Mouse (Mus musculus) neural tube, embryonic 11.5 days (tissue): ENCODE results near the gene Calml3. TPM values are rescaled to one million over a fixed set of nuclear protein-coding genes. Genes with fewer than 3 reads are reported as not detected.

Source experiments
- ATAC-seq: fragments of 200-750 bp; cut with Nextera tagmentation; 2 replicates; pipeline ENCODE4 v1.8.0; 2017; ENCODE audit warnings: moderate number of reproducible peaks, mild to moderate bottlenecking, moderate TSS enrichment, moderate library complexity; ENCODE audit not compliant: insufficient read depth, low FRiP score, low TSS enrichment
- DNase-seq: peaks from one replicate; pipeline ENCODE4 v3.0.0-alpha.2; 2015; ENCODE audit warnings: low spot score
- H3K27ac ChIP-seq: fragments of 300-500 bp; sonication (generic); 2 replicates; pipeline ENCODE4 v1.5.1; 2014; ENCODE audit warnings: low read depth, mild to moderate bottlenecking, low read length
- H3K27me3 ChIP-seq: fragments of 300-500 bp; sonication (generic); 2 replicates; pipeline ENCODE4 v1.6.1; 2014; ENCODE audit warnings: mild to moderate bottlenecking, low read length, mixed read lengths; ENCODE audit not compliant: control insufficient read depth, insufficient read depth
- H3K36me3 ChIP-seq: fragments of 300-500 bp; sonication (generic); 2 replicates; pipeline ENCODE4 v1.6.1; 2014; ENCODE audit warnings: mild to moderate bottlenecking, low read length, moderate library complexity, mixed read lengths; ENCODE audit not compliant: control insufficient read depth, insufficient read depth
- H3K4me1 ChIP-seq: fragments of 300-500 bp; sonication (generic); 2 replicates; pipeline ENCODE4 v1.6.1; 2014; ENCODE audit warnings: low read length, mixed read lengths; ENCODE audit not compliant: control insufficient read depth, insufficient read depth
- H3K4me2 ChIP-seq: fragments of 300-500 bp; sonication (generic); 2 replicates; pipeline ENCODE4 v1.6.1; 2014; ENCODE audit warnings: low read depth, mild to moderate bottlenecking, moderate library complexity
- H3K4me3 ChIP-seq: fragments of 300-500 bp; sonication (generic); 2 replicates; pipeline ENCODE4 v1.5.1; 2014; ENCODE audit warnings: low read depth, low read length
- H3K9ac ChIP-seq: fragments of 300-500 bp; sonication (generic); 2 replicates; pipeline ENCODE4 v1.6.1; 2014; ENCODE audit warnings: mild to moderate bottlenecking, low read length
- H3K9me3 ChIP-seq: fragments of 300-500 bp; sonication (generic); 2 replicates; pipeline ENCODE4 v1.6.1; 2016; ENCODE audit warnings: low read length; ENCODE audit not compliant: control insufficient read depth
- WGBS: fragments of 180-500 bp; shearing (Covaris S2); extraction: QIAGEN DNeasy Blood & Tissue Kit; methylation state at CpG from one replicate; pipeline ENCODE4 v1.1.7; 2014; 5-methylcytosine and 5-hydroxymethylcytosine counted together
- polyA plus RNA-seq: library from polyadenylated mRNA; unstranded; fragments of >200 nt; fragmentation: Nextera tagmentation; extraction: Ambion mirVana; gene quantifications from 2 replicates; pipeline ENCODE4 v1.2.1, GENCODE M21; 2014

The Calml3 gene
- polyA plus RNA-seq, 1 experiment from 2014 or later: not detected

DNA sequence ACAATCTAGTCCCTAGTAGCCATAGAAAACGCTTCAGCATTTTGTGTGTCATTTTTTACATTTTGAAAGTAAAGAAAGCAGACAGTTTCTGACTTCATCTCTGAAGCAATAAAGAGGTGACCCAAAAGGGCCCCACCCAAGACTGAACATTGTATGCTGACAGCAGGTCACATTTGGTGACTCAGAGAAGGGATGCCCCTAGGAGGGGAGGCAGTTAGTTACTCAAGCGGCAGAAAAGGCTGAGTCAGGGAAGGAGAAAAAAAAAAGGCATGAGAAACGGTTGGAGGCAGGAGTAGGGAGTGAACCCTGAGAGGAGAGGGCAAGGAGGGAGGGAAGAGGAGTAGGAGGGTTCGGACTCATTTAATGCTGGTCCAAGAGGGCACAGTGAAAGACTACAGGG lies 18.0 kb upstream of the Calml3 start:
- 69% methylated on average over 4 of the region's 4 CpGs for WGBS
- H3K36me3 ChIP-seq: no peaks in the 10 kb centered on the region

GRCm38 (mm10) chr13:3818740-3819076 lies 14.6 kb upstream of the Calml3 start:
- no peaks in the 10 kb centered on the region for H3K9me3 ChIP-seq
- no peak overlapping the region for H3K4me2 ChIP-seq
- no peaks in the 10 kb centered on the region for H3K36me3 ChIP-seq
- H3K4me1 ChIP-seq: no peaks in the 10 kb centered on the region
- no peak for DNase-seq
- no peak overlapping the region for H3K27ac ChIP-seq
- no peak overlapping the region for H3K4me3 ChIP-seq
- WGBS: 92% methylated on average over 2 of the region's 2 CpGs
- H3K9ac ChIP-seq: no peak overlapping the region
- no peak for ATAC-seq
- no peaks in the 10 kb centered on the region for H3K27me3 ChIP-seq

More for the DNA sequence above, 18.0 kb upstream of the Calml3 start:
- DNase-seq (no peak), ATAC-seq (no peak)
- Histone ChIP-seq H3K27me3 (no peaks in the 10 kb centered on the region), H3K9ac (no peak overlapping the region), H3K27ac (no peak overlapping the region), H3K4me2 (no peak overlapping the region), H3K4me1 (no peaks in the 10 kb centered on the region), H3K9me3 (no peaks in the 10 kb centered on the region), H3K4me3 (no peak overlapping the region)

- no peak for ATAC-seq
- Histone ChIP-seq H3K27ac (no peak overlapping the region), H3K36me3 (no peaks in the 10 kb centered on the region), H3K4me1 (no peaks in the 10 kb centered on the region), H3K27me3 (no peaks in the 10 kb centered on the region), H3K4me3 (no peak overlapping the region), H3K9me3 (no peaks in the 10 kb centered on the region), H3K4me2 (no peak overlapping the region), H3K9ac (no peak overlapping the region)
- DNase-seq: no peak
- 82% methylated on average over 5 of the region's 5 CpGs for WGBS
Measured at GRCm38 (mm10) chr13:3818012-3818739, 14.1 kb upstream of the Calml3 start.

DNA sequence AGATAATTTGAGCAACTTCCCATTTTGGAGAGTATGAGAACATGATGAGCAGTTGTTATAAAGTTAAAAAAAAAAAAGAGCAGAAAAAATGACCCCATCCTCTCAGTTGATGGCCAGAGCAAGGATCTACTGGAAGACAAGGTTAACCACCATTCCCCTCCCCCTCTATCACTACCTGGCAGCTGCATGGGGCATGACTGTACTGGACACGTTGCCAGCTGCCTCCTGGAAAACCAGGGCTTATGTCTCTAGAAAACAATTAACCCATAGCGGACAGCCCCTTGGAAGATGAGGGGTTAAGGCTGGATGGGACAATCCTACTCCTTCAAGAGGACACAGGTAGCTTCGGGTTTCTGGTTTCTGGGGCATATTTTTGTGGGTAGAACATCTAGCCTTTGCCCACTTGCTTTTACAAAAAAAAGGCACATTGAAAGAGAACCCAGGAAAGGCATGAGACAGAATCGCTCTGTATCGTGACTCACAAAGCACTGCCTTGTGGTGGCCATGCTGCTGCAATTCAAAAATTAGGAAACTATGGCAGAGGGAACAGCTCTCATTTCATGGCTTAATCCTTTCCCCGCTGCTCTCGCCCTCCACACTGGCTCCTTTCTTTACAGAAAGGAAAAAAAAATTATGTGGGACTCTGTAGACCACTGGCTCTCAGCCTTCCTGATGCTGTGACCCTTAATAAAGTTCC lies 3.2 kb upstream of the Calml3 start:
- Histone ChIP-seq H3K4me2 (no peak overlapping the region), H3K4me3 (no peak overlapping the region), H3K9ac (no peak overlapping the region), H3K36me3 (no peaks in the 10 kb centered on the region), H3K27ac (no peak overlapping the region), H3K27me3 (no peaks in the 10 kb centered on the region), H3K4me1 (no peaks in the 10 kb centered on the region), H3K9me3 (no peaks in the 10 kb centered on the region)
- ATAC-seq (no peak), DNase-seq (no peak)
- 85% methylated on average over 7 of the region's 7 CpGs for WGBS

DNA sequence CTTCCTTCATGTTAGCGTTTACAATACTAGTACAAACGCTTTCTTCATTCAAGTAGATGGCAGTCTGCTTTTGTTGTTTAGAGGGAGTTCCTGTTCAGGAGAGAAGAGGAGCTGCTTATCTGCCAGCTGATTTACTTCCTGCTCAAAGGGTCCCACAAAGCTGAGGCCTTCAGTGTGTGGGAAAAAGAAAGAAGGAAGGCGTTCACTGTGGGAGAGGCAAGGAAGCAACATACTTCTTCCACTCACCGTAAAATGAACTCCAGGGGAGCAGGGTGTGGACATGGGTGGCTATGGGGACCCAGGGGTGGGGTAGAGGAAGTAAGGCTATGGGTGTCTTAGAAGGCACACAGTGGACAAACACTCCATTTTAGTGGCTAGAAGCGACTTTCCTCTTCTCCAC lies 1.5 kb upstream of the Calml3 start:
- no peak overlapping the region for H3K27ac ChIP-seq
- H3K4me2 ChIP-seq: no peak overlapping the region
- no peak overlapping the region for H3K4me3 ChIP-seq
- 88% methylated on average over 5 of the region's 5 CpGs for WGBS
- ATAC-seq (no peak), DNase-seq (no peak)
- H3K9me3 ChIP-seq: no peaks in the 10 kb centered on the region
- H3K36me3 ChIP-seq: no peaks in the 10 kb centered on the region
- H3K27me3 ChIP-seq: no peaks in the 10 kb centered on the region
- no peak overlapping the region for H3K9ac ChIP-seq
- H3K4me1 ChIP-seq: no peaks in the 10 kb centered on the region

GRCm38 (mm10) chr13:3805132-3805531 lies 1.0 kb upstream of the Calml3 start:
- ATAC-seq (no peak), DNase-seq (no peak)
- Histone ChIP-seq H3K4me1 (no peaks in the 10 kb centered on the region), H3K4me3 (no peak overlapping the region), H3K4me2 (no peak overlapping the region), H3K9me3 (no peaks in the 10 kb centered on the region), H3K36me3 (no peaks in the 10 kb centered on the region), H3K9ac (no peak overlapping the region), H3K27ac (no peak overlapping the region), H3K27me3 (no peaks in the 10 kb centered on the region)
- 80% methylated on average over 2 of the region's 2 CpGs for WGBS

GRCm38 (mm10) chr13:3799386-3799785 lies 4.7 kb downstream of the Calml3 start:
- 65% methylated on average over 3 of the region's 3 CpGs for WGBS
- H3K27me3 ChIP-seq: no peaks in the 10 kb centered on the region
- ATAC-seq: no peak

GRCm38 (mm10) chr13:3798751-3799150 lies 5.4 kb downstream of the Calml3 start:
- Histone ChIP-seq H3K4me3 (no peak overlapping the region), H3K9ac (no peak overlapping the region), H3K27ac (no peak overlapping the region), H3K4me2 (no peak overlapping the region), H3K27me3 (no peaks in the 10 kb centered on the region), H3K36me3 (no peaks in the 10 kb centered on the region), H3K4me1 (no peaks in the 10 kb centered on the region), H3K9me3 (no peaks in the 10 kb centered on the region)
- ATAC-seq (no peak), DNase-seq (no peak)

More at GRCm38 (mm10) chr13:3799386-3799785, 4.7 kb downstream of the Calml3 start:
- no peak for DNase-seq
- no peak overlapping the region for H3K9ac ChIP-seq
- H3K4me2 ChIP-seq: no peak overlapping the region
- H3K9me3 ChIP-seq: no peaks in the 10 kb centered on the region
- no peaks in the 10 kb centered on the region for H3K4me1 ChIP-seq
- H3K4me3 ChIP-seq: no peak overlapping the region
- H3K36me3 ChIP-seq: no peaks in the 10 kb centered on the region
- no peak overlapping the region for H3K27ac ChIP-seq

DNA sequence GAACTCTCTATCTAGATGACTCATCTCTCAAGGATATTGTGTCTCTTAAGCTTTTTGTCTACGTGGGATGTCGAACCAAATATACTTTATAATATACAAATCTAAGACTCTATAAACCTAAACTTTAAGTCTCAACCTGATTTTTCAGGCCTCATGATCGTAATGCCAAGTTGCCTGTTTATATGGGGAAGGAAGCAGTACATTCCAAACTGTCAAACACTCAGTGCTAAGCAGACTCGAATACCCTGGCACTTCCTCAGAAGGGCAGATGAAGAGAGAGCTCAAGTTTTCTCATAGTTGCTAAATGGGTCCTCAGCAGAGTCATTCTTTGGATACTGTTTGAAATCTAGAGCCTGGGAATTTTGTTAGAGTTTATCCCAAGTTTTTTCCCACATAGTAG lies 7.5 kb downstream of the Calml3 start:
- Histone ChIP-seq H3K9ac (no peak overlapping the region), H3K4me2 (no peak overlapping the region), H3K9me3 (no peaks in the 10 kb centered on the region), H3K4me3 (no peak overlapping the region), H3K27ac (no peak overlapping the region), H3K27me3 (no peaks in the 10 kb centered on the region), H3K36me3 (no peaks in the 10 kb centered on the region), H3K4me1 (no peaks in the 10 kb centered on the region)
- 89% methylated on average over 4 of the region's 4 CpGs for WGBS
- no peak for DNase-seq
- no peak for ATAC-seq
